8 mouse cellular contexts compared by ENCODE assay signal in genomic region chr1:132390691-132391579, GRCm38 (mm10). TPM values are rescaled to one million over a fixed set of nuclear protein-coding genes. Genes with fewer than 3 reads are reported as not detected.
DNase-seq lines count a peak whose midpoint lies in the region; ATAC-seq lines count a peak whose summit lies in the region.

Gene Tmcc2, minus strand, starts transcription at chr1:132391281.

- H3K4me1 ChIP-seq in embryonic facial prominence, embryonic 12.5 days, result peaks cover 38% of the 10 kb centered on the region
- H3K4me1 ChIP-seq in heart, embryonic 12.5 days (replicated peaks), result peaks cover 40% of the 10 kb centered on the region
- H3K4me1 ChIP-seq in megakaryocyte, embryonic 14.5 days, result peaks cover 41% of the 10 kb centered on the region
- H3K4me1 ChIP-seq in stomach, embryonic 16.5 days (ENCODE audit: control insufficient read depth, insufficient read depth, low read length), result peaks cover 25% of the 10 kb centered on the region

- H3K36me3 ChIP-seq in embryonic facial prominence, embryonic 12.5 days, result no peaks in the 10 kb centered on the region
- no peaks in the 10 kb centered on the region for H3K36me3 ChIP-seq in heart, embryonic 12.5 days
- H3K36me3 ChIP-seq in megakaryocyte, embryonic 14.5 days (replicated peaks; ENCODE audit: low read length), result no peaks in the 10 kb centered on the region
- H3K36me3 ChIP-seq in stomach, embryonic 16.5 days (ENCODE audit: control insufficient read depth, insufficient read depth, low read length), result no peaks in the 10 kb centered on the region

- peak within 1 kb of the TSS; percentile 89 for H3K9ac ChIP-seq in embryonic facial prominence, embryonic 12.5 days
- H3K9ac ChIP-seq in heart, embryonic 12.5 days, result peak within 1 kb of the TSS; percentile 91
- peak within 1 kb of the TSS; percentile 90 for H3K9ac ChIP-seq in stomach, embryonic 16.5 days (ENCODE audit: low read length)

- peak; percentile 45 for DNase-seq in layer of hippocampus, adult 11-12 months (ENCODE audit: low spot score)
- no peak for DNase-seq in layer of hippocampus, adult 9-11 months
- DNase-seq in layer of hippocampus, adult 8-10 months (ENCODE audit: low spot score in 2 of 2), result peak in 1 of 2 experiments; percentile 17

- WGBS in embryonic facial prominence, embryonic 12.5 days, result under 1% methylated on average over 48 of the region's 50 CpGs
- WGBS in heart, embryonic 12.5 days, result under 1% methylated on average over 50 of the region's 50 CpGs
- WGBS in stomach, embryonic 16.5 days, result under 1% methylated on average over 44 of the region's 50 CpGs

- no peaks in the 10 kb centered on the region for H3K27me3 ChIP-seq in embryonic facial prominence, embryonic 12.5 days
- no peaks in the 10 kb centered on the region for H3K27me3 ChIP-seq in heart, embryonic 12.5 days (replicated peaks)
- H3K27me3 ChIP-seq in megakaryocyte, embryonic 14.5 days (replicated peaks), result peaks cover 94% of the 10 kb centered on the region
- no peaks in the 10 kb centered on the region for H3K27me3 ChIP-seq in stomach, embryonic 16.5 days (ENCODE audit: control insufficient read depth, insufficient read depth, low read length)

- peak within 1 kb of the TSS; percentile 85 for H3K4me2 ChIP-seq in embryonic facial prominence, embryonic 12.5 days (replicated peaks)
- H3K4me2 ChIP-seq in heart, embryonic 12.5 days, result peak within 1 kb of the TSS; percentile 99
- H3K4me2 ChIP-seq in stomach, embryonic 16.5 days (ENCODE audit: low read depth, low read length), result peak within 1 kb of the TSS; percentile 89

- peak within 1 kb of the TSS; percentile 81 for H3K27ac ChIP-seq in embryonic facial prominence, embryonic 12.5 days
- peak within 1 kb of the TSS; percentile 78 for H3K27ac ChIP-seq in heart, embryonic 12.5 days (ENCODE audit: poor library complexity, severe bottlenecking)
- peak within 1 kb of the TSS; percentile 63 for H3K27ac ChIP-seq in stomach, embryonic 16.5 days (ENCODE audit: low read length)

- peak within 1 kb of the TSS; percentile 79 for H3K4me3 ChIP-seq in embryonic facial prominence, embryonic 12.5 days
- H3K4me3 ChIP-seq in heart, embryonic 12.5 days, result peak within 1 kb of the TSS; percentile 90
- H3K4me3 ChIP-seq in megakaryocyte, embryonic 14.5 days (replicated peaks), result peak within 1 kb of the TSS; percentile 89
- H3K4me3 ChIP-seq in stomach, embryonic 16.5 days (replicated peaks; ENCODE audit: low read length), result peak within 1 kb of the TSS; percentile 71

- H3K9me3 ChIP-seq in embryonic facial prominence, embryonic 12.5 days, result no peaks in the 10 kb centered on the region
- H3K9me3 ChIP-seq in heart, embryonic 12.5 days (replicated peaks), result no peaks in the 10 kb centered on the region
- no peaks in the 10 kb centered on the region for H3K9me3 ChIP-seq in megakaryocyte, embryonic 14.5 days
- no peaks in the 10 kb centered on the region for H3K9me3 ChIP-seq in stomach, embryonic 16.5 days (replicated peaks; ENCODE audit: control insufficient read depth, low read length)

- ATAC-seq in activated CD4-positive, CD25-positive, alpha-beta regulatory T cell, adult 4 months, result peak; percentile 23
- ATAC-seq in embryonic facial prominence, embryonic 12.5 days (ENCODE audit: insufficient number of reproducible peaks, insufficient read depth, low FRiP score, low TSS enrichment), result peak; percentile 29
- no peak; the same call in 1 of the 2 replicates for ATAC-seq in heart, embryonic 12.5 days (ENCODE audit: insufficient number of reproducible peaks, low FRiP score)
- no peak; the same call in 1 of the 2 replicates for ATAC-seq in stomach, embryonic 16.5 days (ENCODE audit: insufficient read depth, low FRiP score)

RNA-seq across cellular contexts. Expression of gene Tmcc2, which starts in this region (rescaled TPM):
- polyA plus RNA-seq in activated CD4-positive, CD25-positive, alpha-beta regulatory T cell, adult 4 months (2017; shearing (Covaris generic)), result 1 to 10 TPM in 1 of 2 experiments, under 1 TPM in 1; 0.54 to 1.6 TPM
- 22.0 and 22.1 TPM in 2 replicates for polyA plus RNA-seq in embryonic facial prominence, embryonic 12.5 days (2016; fragmentation: Nextera tagmentation; extraction: Ambion mirVana)
- 51.1 and 52.9 TPM in 2 replicates for polyA plus RNA-seq in heart, embryonic 12.5 days (2016; fragmentation: Nextera tagmentation; extraction: Ambion mirVana)
- total RNA-seq in layer of hippocampus, adult 8-10 months (2022), result 100 to 1,000 TPM; 201 to 235 (median 218) TPM
- polyA plus RNA-seq in megakaryocyte, embryonic 14.5 days (2012; ENCODE audit: insufficient read depth, low replicate concordance), result 26.7 and 30.0 TPM in 2 replicates
- 25.5 and 28.3 TPM in 2 replicates for polyA plus RNA-seq in stomach, embryonic 16.5 days (2015; fragmentation: Nextera tagmentation; extraction: Ambion mirVana)

Comparison
In these comparisons a context has a peak if more than half of its experiments do, and no peak if none do; other contexts are left out.
1. ATAC-seq: peak in activated CD4-positive, CD25-positive, alpha-beta regulatory T cell, adult 4 months (single experiment) and embryonic facial prominence, embryonic 12.5 days (single experiment); none in heart, embryonic 12.5 days (single experiment) and stomach, embryonic 16.5 days (single experiment).
2. Peak in every context shown above with its lines, with median percentiles within 50 percentile points of each other: H3K27ac ChIP-seq, H3K4me2 ChIP-seq, H3K4me3 ChIP-seq and H3K9ac ChIP-seq.